Mouse (Mus musculus) right cerebral cortex, postnatal 4 days (tissue): ENCODE measurements at regions not wholly inside any gene's neighbourhood (a gene's known extent, or its start where the extent isn't known, plus 50 kb on each side); places are given as distances from the start of the nearest gene placed in this dataset.

Experiments
- DNase-seq: peaks from one replicate; pipeline ENCODE4 v3.0.0-alpha.2; 2022

DNA sequence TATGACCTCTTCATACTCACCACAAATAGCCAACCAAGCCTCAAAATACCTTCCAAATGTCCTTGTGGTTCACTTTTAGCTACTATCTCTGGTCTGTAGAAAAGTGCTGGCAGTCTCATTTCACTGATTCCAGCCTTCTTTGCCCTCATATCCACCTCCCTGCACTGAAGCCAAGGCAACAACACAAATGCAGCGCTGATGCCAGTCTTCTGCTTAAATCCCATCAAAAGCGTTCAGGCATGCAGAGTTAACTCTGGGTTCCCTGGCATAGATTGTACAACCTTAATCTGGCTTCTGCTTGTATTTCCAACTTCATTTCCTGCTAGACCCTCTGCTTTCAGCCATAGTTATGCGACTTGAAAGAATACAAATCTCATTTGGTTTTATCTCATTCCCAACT, 362.9 kb upstream of the Fam49a start:
- no peak for DNase-seq

DNA sequence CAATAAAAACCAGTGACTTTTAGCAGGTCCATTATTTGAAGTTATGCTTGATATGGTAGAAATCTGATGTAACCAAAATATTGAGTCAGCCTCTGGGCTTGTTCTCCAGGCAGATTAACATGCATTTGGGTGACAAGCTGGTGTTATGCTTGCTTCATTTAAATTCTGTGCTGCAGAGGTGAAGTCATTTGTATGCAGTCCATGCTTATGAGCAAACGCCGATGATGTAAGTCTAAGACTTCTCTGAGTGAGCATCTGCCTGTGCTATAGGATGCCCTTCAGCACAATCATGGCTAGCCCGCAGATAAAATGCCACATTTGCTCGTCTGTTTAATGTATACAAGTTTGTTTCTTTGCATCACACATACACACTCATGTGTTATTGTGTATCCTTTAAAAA, 355.4 kb upstream of the Fam49a start:
- DNase-seq: no peak
